Mouse (Mus musculus): ENCODE results near the gene Jph2.

Jph2 gene

DNA sequence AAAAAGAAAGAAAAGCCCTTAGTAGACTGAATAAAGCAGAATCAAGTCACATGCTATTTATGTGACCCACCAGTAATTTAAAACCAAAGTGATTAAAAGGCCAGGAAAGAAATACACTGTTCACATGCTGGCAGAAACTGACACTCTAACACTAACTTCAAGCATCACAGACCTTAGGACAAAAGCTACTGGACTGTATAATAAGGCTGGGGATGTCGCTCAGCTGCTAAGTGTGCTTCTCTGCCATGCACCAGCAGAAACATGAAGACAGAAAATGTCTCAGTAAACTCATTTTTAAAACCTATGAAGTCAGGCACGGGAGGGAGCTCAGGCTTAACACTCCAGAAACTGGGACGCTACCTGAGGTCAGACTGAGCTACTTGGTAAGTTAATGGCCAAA lies 12.4 kb upstream of the Jph2 start:
- no peak for DNase-seq

DNA sequence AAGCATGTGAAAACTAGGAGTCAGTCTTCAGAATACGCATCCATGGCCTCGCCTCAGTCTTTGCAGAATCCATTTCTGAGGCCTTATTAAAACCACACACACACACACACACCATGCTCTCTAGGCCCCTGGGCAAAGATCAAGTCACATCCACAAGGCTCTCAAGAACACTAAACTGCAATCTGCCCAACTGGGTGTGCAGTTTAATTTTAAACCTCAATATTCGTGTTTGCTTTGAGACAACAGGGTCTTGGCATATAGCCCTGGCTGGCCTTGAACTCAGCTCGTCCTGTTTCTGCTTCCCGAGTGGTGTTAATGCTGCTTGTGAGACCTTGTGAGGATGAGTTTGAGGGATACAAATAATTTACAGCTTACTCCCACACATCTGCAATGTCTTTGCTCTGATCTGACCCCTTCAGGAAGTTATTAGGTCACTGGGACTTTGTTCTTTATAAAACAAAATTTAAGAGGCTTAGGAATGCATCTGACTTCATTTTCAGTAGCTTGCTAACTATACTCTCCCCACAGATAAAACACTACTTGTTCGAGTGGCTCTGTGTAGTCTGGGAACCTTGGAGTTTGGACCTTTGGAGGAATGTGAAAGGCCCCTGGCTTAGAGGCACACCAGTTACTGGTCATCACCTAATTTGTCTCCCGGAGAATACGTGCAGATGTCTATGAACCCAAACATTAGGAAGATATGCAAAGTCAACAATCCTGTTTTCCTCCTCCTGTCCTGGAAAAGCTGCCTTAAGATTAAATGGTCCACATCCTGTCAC lies 6.4 kb upstream of the Jph2 start:
- no peak for DNase-seq

DNA sequence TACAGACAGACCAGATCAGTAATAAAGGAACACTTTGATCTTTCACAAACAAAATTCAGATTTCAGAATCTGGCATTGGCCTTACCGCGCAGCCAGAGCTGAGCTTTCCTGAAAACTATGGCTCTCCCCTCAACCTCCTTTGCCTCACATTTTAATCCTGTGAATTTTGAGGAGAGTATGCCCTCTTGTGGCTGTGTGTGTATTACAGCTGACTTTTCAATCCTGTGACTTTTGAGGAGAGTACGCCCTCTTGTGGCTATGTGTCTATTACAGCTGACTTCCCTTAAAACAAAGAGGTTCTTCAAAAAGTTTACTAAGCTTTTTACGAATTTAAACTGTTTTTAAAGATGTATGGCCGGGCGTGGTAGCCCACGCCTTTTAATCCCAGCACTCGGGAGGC lies 3.4 kb upstream of the Jph2 start:
- peak; percentile 68 for DNase-seq

DNA sequence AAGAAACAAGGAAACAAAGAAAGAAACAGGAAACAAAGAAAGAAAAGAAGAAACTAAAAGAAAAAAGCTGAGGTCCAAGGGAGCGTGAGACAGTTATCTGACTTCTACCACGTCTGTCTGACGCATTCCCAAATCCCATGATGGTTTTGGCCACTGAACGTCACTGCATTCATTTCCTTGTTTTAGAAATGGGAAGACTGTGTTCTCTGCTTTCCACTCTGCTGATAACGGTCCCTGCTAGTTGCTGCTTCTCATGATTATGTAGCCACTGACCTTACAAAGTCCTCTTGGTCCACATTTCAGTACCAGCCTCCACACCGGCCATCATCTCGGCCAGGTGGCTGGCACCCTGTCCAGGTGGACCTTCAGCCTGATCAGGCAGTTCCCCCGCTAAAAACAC lies 1.4 kb upstream of the Jph2 start:
- DNase-seq: no peak

DNA sequence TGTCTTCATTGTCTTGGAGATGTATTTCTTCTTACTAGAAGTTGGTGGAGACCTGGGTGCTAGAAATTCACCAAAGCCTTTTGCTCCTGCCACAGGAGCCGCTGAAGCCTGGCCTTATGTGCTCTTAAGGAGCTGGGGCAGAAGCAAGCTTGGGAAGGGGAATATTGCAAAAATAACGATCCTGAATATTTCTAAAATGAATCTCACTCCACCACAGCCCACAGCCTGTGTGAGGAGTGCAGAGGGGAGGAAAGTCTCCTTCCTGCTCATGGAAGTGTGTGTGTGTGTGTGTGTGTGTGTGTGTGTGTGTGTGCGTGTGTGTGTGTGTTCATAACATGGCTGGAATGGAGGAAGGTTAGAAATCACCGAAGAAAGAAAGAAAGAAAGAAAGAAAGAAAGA lies 977 bp upstream of the Jph2 start:
- DNase-seq: no peak

DNA sequence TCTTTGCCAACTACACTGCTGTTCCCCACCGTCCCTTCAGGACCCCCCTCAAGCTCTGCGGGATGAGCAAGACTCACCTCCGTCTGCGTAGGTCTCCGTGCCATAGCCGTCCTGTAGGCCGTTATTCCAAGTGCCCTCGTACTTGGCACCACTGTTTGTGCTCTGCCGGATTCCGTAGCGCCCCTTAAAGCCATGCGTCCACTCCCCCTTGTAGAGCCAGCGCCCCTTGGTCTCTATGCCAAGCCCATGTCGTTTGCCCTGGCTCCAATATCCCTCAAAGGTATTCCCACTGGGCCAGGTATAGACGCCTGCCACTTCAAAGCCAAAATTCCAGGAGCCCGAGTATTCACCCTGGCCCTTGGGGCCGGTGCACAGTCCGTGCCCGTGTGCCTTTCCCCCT lies 722 bp downstream of the Jph2 start:
- no peak for DNase-seq

DNA sequence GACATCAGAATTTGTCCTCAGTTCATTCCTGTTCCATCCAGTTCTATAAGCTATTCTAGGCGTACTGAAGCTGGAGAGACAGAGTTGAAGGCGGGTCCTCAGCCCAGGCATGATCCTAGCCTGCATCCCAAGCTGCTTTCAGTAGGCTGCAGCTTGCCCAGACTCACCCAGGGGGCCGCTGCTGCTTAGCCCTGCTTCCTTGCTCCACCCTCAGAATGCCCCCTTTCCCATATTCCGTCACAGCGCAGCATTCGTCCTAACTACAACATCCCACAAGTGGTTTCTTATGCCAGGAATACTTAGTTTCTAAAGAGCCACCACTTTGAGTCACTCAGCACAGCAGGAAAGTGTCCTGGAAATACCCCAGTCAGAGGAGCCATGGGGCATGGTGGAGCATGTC lies 2.8 kb downstream of the Jph2 start:
- DNase-seq: no peak

DNA sequence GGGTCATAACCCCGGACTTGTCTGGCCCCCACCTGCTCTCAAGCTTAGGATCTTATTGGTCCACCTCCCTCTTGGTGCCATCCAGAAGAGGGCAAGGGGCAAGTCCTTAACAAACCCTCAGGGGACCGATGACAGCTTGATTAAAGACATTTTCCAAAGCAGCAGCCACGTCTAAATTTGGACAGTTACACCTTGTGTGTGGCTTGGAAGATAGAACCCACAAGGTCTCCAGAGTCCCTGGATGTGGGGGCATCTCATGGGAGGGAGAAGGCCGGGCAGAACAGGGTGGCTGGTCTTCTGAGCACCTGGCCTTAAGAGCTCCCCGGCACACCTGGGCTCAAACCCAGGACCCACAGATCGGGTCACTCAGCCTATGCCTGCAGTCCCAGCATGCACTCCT lies 3.8 kb downstream of the Jph2 start:
- DNase-seq: no peak

DNA sequence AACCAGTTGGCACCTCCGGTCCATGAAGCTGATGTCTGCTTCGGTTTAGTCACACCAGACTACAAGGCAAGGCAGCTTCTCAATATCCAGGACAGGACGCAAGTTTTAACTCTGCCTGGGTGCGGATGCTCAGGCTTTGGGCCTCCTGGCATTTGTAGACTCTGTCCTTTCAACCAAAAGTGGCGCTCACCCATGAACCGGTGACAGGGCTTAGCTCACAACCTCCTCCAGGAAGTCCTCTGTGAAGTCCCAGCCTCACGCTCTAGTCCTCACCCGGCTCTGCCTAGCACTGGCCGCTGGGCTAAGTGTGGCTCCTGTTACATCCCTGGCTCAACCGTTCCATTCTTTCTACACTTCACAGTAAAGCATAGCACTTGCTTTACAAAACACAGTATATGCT lies 4.6 kb downstream of the Jph2 start:
- no peak for DNase-seq

DNA sequence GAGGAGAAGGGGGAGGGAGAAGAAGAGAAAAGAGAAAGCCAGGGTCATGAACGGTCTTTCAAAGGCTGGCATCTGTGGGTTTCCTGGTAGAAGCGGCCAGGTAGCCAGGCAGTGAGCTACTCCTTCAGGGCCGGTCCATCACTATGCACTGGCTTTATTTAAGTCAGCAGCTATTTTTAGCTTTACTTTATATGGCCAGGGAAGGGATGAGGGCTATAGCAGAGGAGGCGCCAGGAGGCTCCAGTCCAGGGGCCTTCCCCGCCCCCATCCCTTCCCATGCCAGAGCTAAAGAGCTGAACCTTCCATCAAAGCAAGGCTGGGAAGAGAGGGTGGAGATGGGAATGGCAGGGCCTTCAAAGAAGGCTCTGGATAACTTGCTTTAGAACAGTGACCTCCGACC lies 5.4 kb downstream of the Jph2 start:
- DNase-seq: no peak

DNA sequence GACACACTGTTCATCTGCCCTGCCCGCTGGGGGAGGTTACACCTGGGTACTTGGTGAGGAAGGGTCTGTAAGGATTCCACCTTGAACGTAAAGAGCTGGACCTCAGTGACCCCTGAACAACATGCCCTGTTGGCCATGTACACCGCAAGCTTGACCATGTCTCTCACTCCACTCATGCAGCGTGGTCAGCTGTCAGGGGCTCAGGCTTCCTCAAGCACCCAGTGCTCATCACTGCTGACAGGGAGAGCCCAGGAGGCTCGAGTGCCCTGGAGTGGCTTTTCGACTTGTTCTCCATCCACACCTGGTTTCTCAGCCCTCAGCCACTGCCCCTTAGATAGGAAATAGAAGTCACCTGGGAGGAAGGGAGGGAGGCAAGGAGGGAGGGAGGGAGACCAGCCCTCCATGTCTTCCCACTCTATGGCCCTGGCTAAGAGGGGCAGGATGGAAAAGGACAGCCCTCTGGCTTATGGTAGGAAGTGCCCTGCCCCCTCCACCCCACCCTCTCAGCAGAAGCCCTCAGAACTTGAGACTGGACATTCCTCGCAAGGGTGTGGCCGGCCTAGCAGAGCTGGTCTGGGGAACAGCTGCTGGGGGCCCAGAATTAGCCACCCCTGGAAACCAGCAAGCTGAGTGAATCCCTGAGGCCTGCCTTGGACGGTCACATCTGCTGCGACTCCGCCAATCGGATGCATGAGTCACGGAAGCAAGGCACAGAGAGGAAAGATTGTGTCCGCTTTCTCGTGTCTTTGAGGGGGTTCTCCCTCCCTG lies 11.2 kb downstream of the Jph2 start:
- no peak for DNase-seq

DNA sequence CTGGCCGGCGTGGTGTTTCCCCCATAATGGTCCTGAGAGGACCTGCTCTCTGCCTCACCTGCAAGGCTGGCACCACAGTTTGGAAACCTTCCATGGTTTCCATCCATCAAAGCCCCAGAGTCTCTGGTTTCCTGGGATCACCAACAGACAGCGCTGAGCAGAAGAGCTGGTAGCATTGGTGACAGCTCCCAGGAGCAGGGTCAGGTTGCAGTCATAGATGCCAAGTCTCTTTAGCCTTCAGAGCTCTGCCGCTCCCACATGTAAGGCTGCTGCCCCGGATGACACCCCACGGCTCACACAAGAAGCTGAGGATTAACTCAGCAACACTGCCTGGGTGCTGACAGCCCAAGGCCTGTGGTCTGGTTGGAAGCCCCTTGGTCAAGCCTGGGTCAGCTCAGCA lies 12.7 kb downstream of the Jph2 start:
- no peak for DNase-seq

DNA sequence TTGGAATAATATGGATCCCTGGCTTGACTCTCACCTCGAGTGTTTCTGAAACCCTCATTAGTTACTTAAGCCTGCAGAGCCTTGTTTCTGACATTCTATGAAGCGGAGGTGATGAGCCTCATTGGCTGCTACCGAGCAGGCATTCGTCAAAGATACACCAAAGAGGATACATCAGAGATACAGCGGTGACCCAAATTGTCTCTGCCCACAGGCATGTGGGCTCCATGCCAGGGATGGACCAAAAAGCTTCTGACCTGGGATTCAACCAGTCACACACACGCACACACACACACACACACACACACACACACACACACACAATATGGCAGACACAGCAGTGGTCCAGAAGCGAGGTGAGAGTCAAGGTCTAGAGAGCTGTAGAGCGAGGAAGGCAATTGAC lies 16.5 kb downstream of the Jph2 start:
- DNase-seq: no peak

DNA sequence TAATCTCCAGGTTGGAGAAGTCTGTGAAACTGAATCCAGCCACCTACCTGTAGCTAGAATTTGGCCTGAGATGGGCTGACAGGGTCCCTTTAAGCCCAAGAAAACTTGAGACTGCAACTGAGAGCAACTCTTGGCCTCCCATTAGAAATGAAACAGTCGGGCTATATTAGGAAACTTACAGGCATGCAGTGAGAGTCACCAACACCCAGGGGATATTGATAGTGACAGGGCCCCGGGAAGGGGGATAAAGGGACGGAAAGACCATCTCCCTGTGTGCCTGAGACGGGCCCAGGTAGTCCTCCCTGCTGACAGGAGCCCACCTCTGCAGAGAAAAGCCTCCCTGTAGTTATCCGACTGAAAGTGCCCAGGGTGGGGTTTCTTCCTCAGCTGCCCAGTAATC lies 18.4 kb downstream of the Jph2 start:
- DNase-seq: no peak

DNA sequence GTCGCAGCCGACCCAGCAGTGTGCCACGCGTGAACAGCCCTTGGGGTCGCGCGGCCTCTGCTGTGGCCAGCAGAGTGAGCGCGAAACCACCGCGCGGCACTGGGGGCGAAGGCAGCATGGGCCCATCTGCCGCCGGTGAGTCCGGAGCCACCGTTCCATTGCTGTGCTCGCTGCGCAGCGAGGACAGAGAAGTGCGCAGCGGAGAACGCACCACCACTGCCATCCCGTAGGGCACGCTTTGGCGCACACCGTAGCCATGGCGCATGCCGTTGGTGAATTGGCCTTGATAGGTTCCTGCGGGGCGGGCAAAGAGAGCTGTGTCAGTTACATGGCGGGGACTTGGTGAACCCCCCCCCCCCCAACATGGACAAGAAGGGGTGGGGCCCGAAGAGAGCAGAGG lies 21.7 kb downstream of the Jph2 start:
- no peak for DNase-seq

DNA sequence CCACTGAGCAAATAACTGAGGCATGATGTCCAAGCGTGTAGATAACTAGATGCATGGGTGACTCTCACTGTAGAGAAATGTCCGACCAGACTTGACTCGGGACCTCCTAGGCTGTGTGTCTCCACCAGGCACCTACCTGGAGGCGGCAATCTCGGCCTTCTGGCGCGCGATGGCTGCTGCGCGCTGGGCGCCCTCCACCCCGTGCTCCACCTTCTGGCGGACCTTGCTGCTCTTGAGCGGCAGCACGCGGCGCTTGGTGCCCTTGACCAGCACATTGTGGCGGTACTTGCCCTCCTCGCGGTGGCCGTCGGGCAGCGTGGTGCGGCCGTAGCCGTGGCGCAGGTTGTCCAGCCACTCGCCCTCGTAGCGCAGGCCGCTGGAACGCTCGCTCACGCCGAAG lies 22.3 kb downstream of the Jph2 start:
- no peak for DNase-seq

DNA sequence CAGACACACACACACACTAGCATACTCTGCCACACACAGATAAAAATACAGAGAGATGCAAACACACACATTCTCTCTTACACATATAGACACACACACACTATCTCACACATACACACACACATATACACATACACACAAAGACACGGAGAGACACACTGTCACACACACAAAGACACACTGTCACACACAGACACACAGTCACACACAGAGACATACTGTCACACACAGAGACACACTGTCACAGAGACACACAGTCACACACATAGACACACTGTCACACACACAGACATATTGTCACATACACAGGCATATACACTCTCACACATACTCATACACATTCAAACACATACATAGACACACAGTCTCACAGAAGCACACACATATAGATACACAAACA lies 25.2 kb downstream of the Jph2 start:
- DNase-seq: no peak

DNA sequence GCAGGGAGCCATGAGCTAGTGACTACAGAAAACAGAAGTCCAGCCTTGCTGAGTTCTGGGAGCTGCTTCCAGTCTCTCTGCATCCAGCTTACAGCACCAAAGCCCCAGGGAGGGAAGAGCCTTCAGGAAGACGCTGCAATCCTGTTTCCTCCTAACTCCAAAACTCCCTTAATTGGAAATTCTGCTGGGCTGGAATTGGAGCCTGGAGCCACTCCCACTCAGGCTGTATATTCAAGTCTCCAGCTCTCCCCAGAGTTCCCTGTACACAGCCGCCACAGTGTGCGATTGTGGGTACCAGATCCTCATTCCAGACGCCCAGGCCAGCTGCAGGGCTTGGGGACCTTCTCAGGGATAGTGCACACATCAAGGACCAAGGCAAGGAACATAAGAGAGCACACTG lies 27.6 kb downstream of the Jph2 start:
- DNase-seq: no peak

DNA sequence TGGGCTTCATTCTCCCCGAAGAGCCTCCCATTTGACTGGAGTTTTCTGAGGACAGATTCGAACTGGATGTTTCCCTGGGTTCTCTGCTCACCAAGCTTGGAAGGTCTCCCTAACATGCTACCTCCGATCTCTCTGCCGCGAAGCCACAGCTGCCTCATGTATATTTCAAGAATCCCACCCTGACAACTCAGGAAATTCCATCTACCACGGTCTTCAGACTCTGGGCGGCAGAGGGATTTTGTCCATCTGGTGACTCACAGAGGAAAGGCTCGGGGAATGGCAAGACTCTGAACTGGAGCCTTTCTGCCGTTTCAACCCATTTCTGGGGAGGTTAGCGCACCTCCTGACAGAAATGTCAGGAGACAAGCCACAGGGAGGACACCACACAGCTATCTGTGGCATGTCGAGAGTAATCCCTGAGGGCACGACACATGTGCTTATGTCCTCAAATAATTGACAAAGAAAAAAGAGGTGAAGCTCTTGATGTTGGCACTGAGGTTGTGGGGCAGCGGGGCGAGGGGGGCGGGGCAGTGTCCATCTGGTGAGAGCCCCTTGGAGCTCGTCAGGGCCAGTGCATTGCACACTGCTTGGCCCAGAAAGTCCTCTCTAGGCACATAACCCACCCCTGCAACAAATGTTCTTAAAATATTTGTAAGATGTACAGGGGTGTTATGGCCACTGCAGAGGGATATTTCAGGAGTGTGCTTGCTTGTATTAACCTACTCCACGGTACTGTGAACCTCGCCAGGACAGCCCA lies 32.8 kb downstream of the Jph2 start:
- no peak for DNase-seq

DNA sequence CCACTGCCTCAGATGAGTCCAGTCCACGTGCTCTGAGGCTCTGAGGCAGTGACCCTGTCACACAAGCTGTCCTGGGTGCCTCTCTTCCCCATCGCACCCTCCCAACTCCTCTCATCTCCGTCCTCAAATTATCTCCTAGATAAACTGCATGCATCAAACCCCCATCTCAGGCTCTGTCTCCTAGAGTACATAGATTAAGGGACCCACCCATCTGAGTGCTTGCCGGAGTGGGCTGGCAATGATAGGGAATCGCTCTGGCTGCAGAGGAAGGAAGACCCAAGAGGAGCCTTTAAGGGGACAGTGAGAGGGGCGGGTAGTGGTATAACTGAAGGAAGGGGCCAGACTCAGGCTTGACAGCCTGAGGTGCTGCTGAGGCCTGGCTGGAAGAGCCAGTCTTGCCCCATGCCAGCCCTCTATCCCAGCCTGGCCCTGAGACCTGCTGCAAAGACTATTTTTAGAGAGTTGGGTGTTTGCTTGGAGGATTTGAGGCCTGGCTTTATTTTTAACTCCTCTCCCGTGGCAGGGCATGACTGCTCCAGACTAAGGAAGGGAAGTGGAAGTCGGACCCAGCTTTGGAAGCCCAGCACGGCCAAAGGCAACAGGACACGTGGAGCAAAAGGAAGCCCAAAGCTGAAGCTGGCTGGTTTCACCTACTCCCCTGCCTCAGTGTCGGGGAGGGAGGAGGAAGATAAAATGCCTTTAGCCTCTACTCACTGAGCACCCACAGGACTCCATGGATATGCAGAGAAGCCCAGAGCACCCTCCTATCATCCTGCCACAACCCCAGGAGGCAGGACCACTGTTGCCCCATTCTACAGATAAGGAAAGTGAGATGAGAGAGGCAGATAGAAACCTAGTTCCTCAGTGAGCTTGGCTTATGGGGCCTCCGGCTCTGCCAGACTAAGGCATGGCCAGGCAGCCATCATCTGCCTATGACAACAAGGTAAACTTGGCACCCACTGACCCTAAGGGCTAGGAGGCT lies 34.6 kb downstream of the Jph2 start:
- DNase-seq: no peak

DNA sequence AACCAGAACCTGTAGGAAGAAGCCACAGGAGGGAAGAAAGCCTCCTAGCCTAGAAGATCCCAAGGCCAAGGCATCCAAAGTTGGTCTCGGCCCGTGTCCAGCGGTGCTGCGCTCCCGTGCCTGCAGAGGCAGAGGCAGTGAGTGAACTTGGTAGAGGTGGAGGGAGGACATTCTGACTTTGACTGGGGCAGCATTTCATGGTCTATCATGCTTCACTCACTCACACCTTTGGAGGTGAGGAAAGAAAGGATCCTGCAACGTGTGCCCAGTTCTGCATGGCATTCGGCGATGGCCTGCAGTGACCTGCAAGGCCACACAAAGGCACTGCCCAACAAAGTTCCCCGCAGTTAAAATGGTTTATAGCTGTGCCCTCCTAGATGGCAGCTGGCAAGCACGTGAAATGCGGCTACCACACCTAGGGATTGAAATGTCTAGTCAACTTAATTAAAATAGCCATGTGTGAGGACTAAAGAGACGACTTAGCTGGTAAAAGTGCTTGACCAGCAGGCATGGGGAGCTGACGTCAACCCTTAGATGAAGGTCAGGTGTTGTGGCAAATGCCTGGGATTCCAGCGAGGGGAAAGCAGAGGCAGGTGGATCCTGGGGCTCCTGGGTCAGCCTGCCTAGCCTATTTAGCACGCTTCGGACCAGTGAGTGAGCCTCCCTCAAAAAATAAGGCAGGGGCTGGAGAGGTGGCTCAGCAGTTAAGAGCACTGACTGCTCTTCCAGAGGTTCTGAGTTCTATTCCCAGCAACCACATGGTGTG lies 36.8 kb downstream of the Jph2 start:
- DNase-seq: no peak

DNA sequence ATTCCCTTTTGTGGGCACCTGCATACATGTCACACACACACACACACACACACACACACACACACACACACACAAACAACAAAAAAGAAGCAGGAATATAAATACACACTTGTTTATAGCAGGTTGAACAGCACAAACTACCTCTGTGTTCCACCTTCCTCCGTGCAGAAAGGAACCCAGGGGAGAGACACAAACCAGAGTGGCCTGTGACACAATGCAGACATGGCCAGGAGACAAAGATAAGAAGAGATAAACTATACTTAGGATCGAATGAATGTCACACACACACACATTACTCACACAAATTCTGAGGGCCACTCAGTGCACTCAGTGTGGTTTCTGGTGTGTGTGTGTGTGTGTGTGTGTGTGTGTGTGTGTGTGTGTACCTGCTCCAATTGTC lies 38.5 kb downstream of the Jph2 start:
- no peak for DNase-seq

All from right cerebral cortex, postnatal 14 days (tissue).